Mouse (Mus musculus) E14TG2a.4 (cell line): ENCODE measurements around the gene Cmtr1.

ENCODE experiments used
- CTCF ChIP-seq: conservative IDR thresholded peaks from 2 replicates; pipeline ENCODE4 v1.5.1; 2014; ENCODE audit warnings: low read length
- POU5F1 ChIP-seq: IDR thresholded peaks from 2 replicates; pipeline ENCODE4 v1.6.1; 2014; ENCODE audit warnings: low read length, borderline replicate concordance

- no peak for TF ChIP-seq POU5F1
- TF ChIP-seq CTCF = no peak
Observed at GRCm38 (mm10) chr17:29716732-29717445, 56.5 kb downstream of the Cmtr1 start, which contains the start of gene Ccdc167.
